Mouse (Mus musculus) right cerebral cortex, postnatal 25 days (tissue): Measurements from ENCODE around the gene Lrrc8d.
"Not testable (repeated sequence)": the region's sequence is repeated elsewhere in the genome, so short reads cannot be mapped to it uniquely, and the experiment has no call there.

Source experiments
- DNase-seq: peaks from one replicate; pipeline ENCODE4 v3.0.0; 2022

Lrrc8d gene

DNA sequence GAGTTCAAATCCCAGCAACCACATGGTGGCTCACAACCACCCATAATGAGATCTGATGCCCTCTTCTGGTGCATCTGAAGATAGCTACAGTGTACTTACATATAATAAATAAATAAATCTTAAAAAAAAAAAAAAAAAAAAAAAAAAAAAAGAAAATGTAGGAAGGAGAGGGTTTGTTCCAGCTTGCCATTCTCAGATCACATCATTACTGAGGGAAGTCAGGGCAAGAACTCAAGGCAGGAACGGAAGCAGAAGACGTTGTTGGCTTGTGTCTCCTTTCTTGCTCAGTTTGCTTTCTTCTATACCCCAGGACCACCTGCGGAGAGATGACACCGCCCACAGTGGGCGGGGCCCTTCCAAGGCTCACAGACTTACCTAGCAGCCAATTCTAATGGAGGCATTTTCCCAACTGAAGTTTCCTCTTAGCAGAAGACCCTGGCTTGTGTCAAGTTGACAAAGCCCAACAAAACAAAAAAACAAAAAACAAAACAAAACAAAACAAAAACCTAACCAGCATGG is 165.4 kb downstream of the Lrrc8d start:
- not testable (repeated sequence) for DNase-seq

DNA sequence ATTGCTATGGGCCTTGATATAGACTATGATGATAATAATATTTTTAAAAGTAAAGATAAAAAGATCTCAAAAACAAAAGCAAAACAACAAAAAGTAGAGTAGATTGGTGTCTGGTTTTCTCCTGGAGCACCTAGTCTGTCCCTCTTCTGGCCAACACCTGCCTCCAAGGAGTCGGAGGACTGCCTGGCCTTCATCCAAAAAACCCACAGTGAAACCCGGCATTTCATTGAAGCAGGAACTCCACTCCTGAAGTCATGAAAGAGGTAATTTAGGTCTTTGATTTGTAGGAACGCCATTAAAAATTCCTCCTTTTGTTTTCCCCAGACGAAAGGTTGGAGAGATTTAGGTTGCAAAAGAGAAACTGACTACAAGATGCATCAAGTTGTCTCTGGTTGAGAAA is 167.7 kb downstream of the Lrrc8d start:
- DNase-seq: no peak

DNA sequence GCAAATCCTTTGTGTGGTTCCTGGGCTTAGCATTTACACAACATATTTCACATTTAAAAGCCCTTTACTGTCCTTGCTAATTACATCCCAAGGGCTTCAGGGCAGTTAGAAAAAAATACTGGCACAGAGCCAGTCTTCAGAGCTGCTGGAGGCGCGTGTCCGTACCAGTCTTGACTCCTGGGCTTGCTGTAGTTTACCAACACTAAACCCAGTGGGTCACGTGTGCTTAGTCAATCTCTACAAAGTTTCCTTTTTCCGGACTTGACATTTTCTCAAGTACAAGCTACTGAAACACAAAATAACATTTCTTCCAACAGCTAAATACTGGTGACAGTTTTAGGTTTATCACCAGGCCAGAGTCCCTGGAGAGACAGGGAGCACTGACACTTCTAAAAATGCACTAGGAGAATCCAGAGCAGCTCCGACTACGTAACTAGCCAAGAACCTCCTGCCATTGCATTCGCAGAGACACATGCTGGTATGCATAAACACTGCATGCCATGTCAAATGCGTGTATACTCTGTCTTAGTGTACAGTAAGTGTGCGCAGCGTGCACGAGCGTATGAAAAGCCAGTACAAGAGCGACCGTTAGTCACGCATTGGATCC is 168.2 kb downstream of the Lrrc8d start:
- no peak for DNase-seq

DNA sequence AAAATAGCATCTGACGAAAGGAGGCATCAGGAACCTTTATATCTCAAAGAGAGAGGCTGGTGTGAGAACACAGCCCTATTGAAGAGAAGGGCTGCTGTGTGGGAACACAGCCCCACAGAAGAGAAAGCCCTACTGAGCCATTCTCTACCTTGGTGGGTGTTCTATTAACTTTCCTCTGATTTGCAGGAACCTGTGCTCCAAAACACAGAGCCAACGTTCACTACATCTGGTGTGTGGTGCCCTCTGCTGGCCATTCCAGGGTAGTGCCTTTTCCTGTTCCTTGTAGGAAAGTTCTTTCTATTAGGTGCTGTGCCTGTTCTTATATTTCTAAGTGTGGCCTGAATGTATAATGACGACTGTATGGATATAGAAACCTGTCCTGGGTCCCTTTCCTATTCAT is 168.8 kb downstream of the Lrrc8d start:
- DNase-seq: peak; percentile 69

DNA sequence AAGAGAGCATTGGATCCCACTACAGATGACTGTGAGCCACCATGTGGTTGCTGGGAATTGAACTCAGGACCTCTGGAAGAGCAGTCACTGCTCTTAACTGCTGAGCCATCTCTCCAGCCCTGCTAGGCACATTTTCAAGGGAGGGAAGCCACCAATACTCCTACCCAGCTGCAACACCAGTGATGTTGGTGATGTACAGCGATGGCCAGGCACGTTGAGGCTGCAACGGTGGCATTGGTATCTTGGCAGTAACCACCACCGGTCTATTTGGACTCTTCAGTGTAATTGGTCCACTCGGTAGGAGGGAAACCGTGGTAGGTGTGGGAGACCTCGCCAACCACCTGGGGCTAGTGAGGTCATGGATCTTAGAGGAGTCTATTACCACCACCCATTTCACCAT is 170.0 kb downstream of the Lrrc8d start:
- no peak for DNase-seq

DNA sequence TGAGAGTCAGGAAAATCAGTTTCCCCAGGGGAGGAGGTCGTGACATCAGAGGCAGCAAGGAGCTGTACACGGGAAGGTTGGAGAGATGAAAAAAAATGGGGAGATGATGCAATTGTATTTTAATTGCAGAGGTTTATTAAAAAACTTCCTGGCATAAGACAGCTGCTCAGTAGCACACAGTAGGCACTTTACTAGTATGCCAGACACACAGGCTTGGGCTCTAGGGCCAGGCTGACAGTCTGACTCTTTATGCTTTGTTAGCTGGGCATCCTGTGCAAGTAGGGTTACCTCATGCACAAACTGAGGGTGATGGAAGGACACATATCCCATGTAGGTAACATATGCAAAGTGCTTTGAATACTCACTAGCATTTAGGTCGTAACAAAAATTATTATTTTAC is 171.4 kb downstream of the Lrrc8d start:
- DNase-seq: no peak

DNA sequence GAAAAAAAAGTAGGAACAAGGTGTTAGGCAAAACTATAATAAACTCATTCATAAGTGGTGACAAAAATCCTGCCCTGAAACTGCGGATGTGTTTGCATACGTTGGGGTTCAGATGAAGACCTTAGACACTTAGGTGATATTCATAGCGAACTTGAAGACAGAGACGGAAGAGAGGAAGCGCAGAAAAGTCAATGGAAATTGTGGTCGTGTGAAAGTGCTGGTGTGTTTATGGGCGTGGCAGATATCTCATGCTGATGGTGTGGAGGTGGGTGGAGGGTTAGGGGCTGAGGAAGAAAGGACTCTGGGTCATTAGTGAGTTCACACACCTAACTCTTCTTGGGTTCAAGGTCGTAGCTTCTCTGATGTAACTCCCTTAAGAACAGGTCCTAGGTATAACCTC is 172.4 kb downstream of the Lrrc8d start:
- no peak for DNase-seq

DNA sequence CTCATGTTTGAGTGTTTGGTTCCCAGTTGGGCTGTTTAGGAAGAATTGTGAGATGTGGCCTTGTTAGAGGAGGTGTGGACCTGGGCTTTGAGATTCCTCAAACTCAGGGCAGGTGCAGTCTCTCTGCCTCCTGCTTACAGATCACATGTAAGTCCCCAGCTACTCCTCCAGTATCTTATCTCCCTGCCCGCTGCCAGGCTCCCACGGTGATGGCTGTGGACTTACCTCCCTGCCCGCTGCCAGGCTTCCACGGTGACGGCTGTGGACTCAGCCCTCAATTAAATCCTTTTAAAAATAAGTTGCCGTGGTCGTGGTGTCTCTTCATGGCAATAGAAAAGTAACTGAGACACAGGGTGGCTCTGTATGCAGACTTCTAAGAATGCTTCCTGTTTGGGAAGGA is 173.1 kb downstream of the Lrrc8d start:
- DNase-seq: no peak

DNA sequence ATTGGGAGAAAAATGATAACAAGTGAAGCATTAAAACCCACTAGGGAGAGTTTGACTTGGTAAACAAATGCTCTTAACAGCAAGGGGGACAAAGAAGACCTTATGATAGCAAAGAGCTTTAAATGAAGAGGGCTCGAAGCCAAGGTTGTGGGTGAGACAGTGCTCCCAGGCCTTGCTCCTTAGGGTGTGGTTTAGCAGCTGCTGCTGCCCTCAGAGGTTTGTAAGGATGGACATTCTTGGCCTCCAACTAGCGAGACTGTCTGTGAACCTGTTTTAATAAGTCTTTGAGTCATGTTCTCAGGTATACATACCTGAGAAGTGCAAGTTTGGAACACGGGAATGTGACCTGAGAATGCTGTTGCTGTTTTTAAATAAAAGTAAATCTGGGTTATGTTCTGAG is 174.0 kb downstream of the Lrrc8d start:
- no peak for DNase-seq

DNA sequence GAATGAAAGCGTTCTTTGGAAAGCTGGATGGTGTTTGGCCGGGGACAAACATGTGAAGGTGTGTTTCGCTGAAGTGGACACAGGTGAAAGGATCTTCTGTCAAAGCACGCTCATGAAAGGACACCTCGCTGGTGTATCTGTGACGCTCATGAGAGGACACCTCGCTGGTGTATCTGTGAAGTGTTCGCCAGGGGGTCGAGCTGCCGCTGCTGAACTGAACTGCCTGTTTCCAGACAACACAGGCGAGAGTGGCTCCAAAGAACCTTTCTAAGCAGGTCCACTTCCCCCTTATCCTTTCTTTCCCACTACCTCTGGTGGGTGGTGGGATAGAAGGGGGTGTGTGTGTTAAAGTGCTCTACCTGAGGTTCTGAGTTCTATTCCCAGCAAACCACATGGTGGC is 174.7 kb downstream of the Lrrc8d start:
- DNase-seq: no peak

DNA sequence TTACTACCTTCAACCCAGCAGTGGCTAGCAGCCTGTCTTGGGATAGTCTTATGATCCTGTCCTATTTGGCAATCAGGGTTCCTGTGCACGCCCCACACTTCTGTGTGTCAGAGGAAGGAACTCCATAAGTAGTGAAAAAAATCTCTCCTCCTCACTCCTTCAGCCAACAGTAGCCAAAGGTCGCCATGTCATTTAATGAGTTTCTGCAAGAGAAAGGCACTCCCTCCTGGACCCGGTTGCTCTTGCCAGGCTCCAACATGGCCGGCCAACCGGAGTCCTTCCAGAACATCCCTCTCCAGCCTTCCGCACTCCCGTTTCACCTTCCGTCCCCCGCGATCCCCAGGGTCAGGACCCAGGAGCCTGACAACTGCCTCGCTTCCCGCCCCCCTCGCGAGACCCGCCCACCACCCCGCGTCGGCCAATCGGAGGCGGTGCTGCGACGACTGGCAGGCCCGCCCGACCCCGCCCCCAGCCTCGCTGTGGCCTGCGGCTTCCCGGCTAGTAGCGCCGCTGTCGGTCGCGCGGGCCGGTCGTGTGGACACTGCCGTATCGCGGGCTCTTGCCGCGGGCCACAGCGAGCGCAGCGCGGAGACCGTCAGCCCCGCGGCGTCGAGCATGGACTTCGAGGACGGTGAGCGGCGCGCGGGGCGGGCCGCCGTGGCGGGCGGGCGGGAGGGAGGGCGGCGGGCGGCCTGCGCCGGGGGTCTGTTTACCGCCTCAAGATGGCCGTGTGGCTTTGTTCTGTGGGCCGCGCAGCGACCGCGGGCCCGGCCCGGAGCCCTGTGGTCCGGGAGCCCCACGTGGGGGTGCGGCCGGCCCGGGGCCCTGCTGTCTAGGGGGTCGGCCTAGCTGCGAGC is 176.5 kb downstream of the Lrrc8d start, which contains the start of gene Zfp326:
Zfp326 (plus strand) TSS at position 498 of the 857 bp plus-strand sequence.
- peak; percentile 87 for DNase-seq

DNA sequence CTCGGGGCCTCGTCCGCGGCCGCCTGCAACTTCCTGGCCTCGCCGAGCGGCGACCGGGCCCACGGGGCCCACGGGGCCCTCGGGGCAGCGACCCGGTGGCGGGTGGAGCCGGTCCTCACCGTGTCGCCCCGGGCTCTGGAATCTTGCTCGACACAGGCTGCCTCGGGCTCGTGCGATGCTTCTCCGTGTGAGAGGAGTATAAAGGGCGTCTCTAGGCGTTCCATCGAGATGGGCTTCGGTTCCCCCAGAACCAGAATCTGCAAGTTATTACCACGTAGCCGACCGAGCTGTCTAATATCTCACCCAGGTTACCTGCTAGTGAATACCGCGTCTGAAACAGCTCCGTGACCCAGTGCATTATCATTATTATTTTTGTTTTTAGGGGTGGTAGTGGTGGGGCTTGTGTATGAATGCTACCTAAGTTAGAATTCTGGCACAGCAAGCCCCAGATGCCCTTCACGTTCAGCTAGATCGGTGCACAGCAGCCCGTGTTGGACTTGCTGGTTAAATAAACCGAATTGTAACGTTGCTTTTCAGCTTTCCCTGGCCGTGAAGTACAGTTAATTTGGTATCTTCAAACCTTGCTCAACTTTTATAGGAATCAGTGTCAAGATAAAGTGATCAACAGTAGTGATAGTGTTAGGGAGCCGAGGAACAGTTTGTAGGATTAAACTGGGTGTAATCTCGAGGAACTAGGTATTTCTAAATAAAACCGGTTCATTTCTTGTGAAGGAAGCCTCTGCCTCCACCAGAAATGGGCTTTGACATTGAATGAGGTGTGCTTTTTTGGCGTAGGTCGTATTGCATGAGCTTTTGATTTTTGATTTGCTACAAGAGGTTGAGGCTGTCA is 177.4 kb downstream of the Lrrc8d start:
- peak; percentile 45 for DNase-seq
